Mouse (Mus musculus) lung, embryonic 16.5 days (tissue): ENCODE data around the gene Hist1h2bg. TPM values are rescaled to one million over a fixed set of nuclear protein-coding genes. Genes with fewer than 3 reads are reported as not detected.
"Not testable (repeated sequence)": the region's sequence is repeated elsewhere in the genome, so short reads cannot be mapped to it uniquely, and the experiment has no call there.

Source experiments
- ATAC-seq: fragments of 200-750 bp; cut with Nextera tagmentation; 2 replicates; pipeline ENCODE4 v1.8.0; 2017; ENCODE audit warnings: low read depth, mild to moderate bottlenecking, moderate library complexity
- H3K27ac ChIP-seq: fragments of 300-500 bp; sonication (generic); 2 replicates; pipeline ENCODE4 v1.5.1; 2014; ENCODE audit warnings: mild to moderate bottlenecking, control low read depth, low read length
- H3K27me3 ChIP-seq: fragments of 300-500 bp; sonication (generic); 2 replicates; pipeline ENCODE4 v1.6.1; 2014; ENCODE audit warnings: low read depth, low read length, mixed read lengths; ENCODE audit not compliant: control insufficient read depth, insufficient read depth
- H3K36me3 ChIP-seq: fragments of 300-500 bp; sonication (generic); 2 replicates; pipeline ENCODE4 v1.6.1; 2014; ENCODE audit warnings: low read length; ENCODE audit not compliant: control insufficient read depth, insufficient read depth
- H3K4me1 ChIP-seq: fragments of 300-500 bp; sonication (generic); replicated peaks from 2 replicates; pipeline ENCODE4 v1.6.1; 2014; ENCODE audit warnings: low read length, mixed read lengths; ENCODE audit not compliant: control insufficient read depth, insufficient read depth
- H3K4me2 ChIP-seq: fragments of 300-500 bp; sonication (generic); 2 replicates; pipeline ENCODE4 v1.6.1; 2014; ENCODE audit warnings: low read depth, low read length, control low read depth
- H3K4me3 ChIP-seq: fragments of 300-500 bp; sonication (generic); 2 replicates; pipeline ENCODE4 v1.5.1; 2014; ENCODE audit warnings: mild to moderate bottlenecking, low read length, control low read depth
- H3K9ac ChIP-seq: fragments of 300-500 bp; sonication (generic); 2 replicates; pipeline ENCODE4 v1.6.1; 2014; ENCODE audit warnings: low read length, control low read depth
- H3K9me3 ChIP-seq: fragments of 300-500 bp; sonication (generic); 2 replicates; pipeline ENCODE4 v1.6.1; 2016; ENCODE audit warnings: low read length; ENCODE audit not compliant: control insufficient read depth
- WGBS: fragments of 180-500 bp; shearing (Covaris S2); extraction: QIAGEN DNeasy Blood & Tissue Kit; methylation state at CpG from one replicate; pipeline ENCODE4 v1.1.7; 2014; 5-methylcytosine and 5-hydroxymethylcytosine counted together
- polyA plus RNA-seq: library from polyadenylated mRNA; unstranded; fragments of >200 nt; fragmentation: Nextera tagmentation; extraction: Ambion mirVana; gene quantifications from 2 replicates; pipeline ENCODE4 v1.2.1, GENCODE M21; 2015

The Hist1h2bg gene
- polyA plus RNA-seq, 1 experiment from 2014 or later, result 15.8 TPM

DNA sequence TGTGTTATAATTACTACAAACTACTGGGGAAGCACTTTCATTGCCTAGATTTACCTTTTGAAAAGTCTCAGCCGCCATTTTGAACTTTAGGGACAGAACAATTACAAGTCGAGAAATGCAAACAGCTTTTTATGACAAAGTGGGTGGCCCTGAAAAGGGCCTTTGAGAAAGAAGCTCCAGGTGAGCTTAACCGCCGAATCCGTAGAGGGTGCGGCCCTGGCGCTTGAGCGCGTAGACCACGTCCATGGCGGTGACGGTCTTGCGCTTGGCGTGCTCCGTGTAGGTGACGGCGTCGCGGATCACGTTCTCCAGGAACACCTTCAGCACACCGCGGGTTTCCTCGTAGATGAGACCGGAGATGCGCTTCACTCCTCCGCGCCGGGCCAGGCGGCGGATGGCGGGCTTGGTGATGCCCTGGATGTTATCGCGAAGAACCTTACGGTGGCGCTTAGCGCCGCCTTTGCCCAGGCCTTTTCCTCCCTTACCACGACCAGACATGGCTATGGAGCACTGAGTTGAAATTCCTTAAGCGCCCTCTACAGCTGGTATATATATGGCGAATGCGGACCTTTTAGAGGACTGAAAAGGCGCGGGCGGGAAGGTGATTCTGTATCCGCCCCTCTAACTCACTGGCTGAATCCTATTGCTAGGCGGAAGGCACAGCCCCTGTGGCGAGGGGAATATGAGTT is 19.9 kb upstream of the Hist1h2bg start, which contains the start of gene Hist1h4f:
Gene Hist1h4f, minus strand, starts transcription at position 503 of the 689 bp plus-strand sequence.
- under 1% methylated on average over 46 of the region's 47 CpGs for WGBS
- peak within 1 kb of the TSS; percentile 71 for H3K9ac ChIP-seq
- H3K9me3 ChIP-seq, H3K27me3 ChIP-seq, H3K36me3 ChIP-seq: not testable (repeated sequence)
- peak within 1 kb of the TSS; percentile 53 for H3K4me3 ChIP-seq
- H3K4me2 ChIP-seq, result peak within 1 kb of the TSS; percentile 64
- ATAC-seq, result peak; percentile 79
- peaks cover 12% of the 10 kb centered on the region for H3K4me1 ChIP-seq
- peak within 1 kb of the TSS; percentile 88 for H3K27ac ChIP-seq

DNA sequence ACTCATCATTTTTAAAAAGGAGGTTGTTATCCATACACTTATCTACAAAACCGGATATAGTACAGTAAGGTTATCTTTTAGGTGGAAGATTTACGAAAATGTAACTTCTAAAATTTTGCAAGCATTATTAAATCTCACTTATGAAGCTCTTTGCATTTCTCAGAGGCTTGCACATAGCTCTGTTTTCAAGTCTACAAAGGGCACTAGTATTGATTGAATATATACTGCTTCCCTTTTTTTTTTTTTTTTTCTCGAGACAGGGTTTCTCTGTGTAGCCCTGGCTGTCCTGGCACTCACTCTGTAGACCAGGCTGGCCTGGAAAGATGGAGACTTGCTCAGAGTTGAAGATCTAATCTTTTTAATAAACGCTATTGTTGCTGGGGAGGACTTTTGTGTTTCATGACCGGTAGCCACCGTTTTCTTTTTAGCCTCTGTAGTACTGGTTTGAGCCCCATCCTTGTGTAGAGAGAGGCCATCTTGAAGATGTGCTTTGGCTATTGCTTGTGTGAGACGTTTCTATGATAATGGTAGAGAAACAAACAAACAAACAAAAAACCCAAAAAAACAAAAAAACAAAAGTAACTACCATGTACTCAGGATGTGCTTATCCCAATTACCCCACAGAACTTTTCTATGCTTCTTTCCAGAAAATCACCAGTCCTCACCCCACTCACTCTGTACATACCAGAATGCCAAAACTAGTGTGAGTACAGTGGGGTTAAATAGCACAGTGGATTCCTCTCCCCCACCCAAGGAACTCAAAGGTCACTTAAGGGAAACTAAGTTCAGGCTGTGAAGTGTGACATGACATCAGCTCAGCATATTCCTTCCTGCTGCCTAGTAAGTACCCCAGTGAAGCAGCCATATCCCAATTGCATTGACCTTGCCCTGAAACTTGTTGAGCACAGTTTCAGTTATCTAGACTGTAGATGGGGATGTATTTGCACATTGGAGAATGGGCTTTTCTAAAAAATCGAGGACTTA is 19.0 kb upstream of the Hist1h2bg start:
- Histone ChIP-seq H3K4me3 (peak overlapping the region; percentile 53), H3K9ac (peak overlapping the region; percentile 51; the same call in 1 of the 2 replicates), H3K27me3 (no peaks in the 10 kb centered on the region), H3K4me2 (peak overlapping the region; percentile 64), H3K4me1 (peaks cover 15% of the 10 kb centered on the region), H3K27ac (peak overlapping the region; percentile 88), H3K36me3 (no peaks in the 10 kb centered on the region), H3K9me3 (no peaks in the 10 kb centered on the region)
- 43% methylated on average over 8 of the region's 8 CpGs for WGBS
- ATAC-seq, result no peak

DNA sequence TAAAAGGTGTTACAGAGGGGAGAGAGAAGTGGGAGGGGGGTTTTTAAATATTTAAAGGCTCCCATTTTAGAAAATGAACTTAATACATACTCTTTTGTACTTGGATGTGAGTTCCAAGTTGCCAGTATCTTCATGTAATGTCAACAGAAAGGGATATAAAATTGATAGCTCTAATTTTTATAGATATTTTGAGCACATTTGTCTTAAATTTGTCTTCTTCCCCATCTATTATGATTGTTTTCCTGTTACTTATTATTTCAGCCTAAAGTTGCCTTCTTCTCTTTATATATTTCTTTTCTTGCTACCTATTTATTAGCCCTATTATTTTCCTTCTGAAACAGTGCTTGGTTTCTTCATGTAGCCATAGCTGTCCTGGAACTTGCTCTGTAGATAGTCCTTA is 18.2 kb upstream of the Hist1h2bg start, which contains the start of gene Hist1h1d:
Gene Hist1h1d, plus strand, starts transcription at position 301 of the 400 bp plus-strand sequence.
- H3K27me3 ChIP-seq, result no peaks in the 10 kb centered on the region
- H3K9me3 ChIP-seq, result no peaks in the 10 kb centered on the region
- H3K36me3 ChIP-seq, result no peaks in the 10 kb centered on the region
- ATAC-seq, result no peak
- peak within 1 kb of the TSS; percentile 64 for H3K4me2 ChIP-seq
- H3K4me3 ChIP-seq, result no peak within 1 kb of the TSS; the same call in 1 of the 2 replicates
- peaks cover 15% of the 10 kb centered on the region for H3K4me1 ChIP-seq
- H3K27ac ChIP-seq, result peak within 1 kb of the TSS; percentile 98
- peak within 1 kb of the TSS; percentile 43 for H3K9ac ChIP-seq

DNA sequence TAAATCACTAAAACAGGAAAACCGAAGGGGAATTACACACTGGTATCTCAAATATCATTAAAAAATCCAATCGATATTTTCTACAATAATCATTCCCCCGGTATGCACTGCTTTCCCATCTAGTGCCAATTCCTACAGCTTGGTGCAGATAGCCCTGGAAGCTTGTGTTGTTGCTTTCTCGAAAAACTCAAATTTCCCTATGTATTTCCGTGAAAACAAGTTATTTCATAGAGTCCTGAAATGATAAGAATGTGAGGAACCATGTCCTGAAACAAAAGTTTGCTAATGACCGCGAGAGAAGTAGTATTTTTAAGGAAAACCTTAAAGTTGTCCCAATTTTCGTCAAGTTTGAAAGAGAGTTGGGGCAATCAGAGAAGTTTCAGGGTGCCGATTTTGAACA is 16.8 kb upstream of the Hist1h2bg start:
- H3K27ac ChIP-seq, result peak overlapping the region; percentile 98
- H3K27me3 ChIP-seq, result no peaks in the 10 kb centered on the region
- H3K4me2 ChIP-seq, result peak overlapping the region; percentile 82
- no peaks in the 10 kb centered on the region for H3K36me3 ChIP-seq
- no peaks in the 10 kb centered on the region for H3K9me3 ChIP-seq
- peak overlapping the region; percentile 87 for H3K9ac ChIP-seq
- 15% methylated on average over 9 of the region's 9 CpGs for WGBS
- H3K4me3 ChIP-seq, result peak overlapping the region; percentile 69
- ATAC-seq, result no peak
- H3K4me1 ChIP-seq, result peaks cover 15% of the 10 kb centered on the region

DNA sequence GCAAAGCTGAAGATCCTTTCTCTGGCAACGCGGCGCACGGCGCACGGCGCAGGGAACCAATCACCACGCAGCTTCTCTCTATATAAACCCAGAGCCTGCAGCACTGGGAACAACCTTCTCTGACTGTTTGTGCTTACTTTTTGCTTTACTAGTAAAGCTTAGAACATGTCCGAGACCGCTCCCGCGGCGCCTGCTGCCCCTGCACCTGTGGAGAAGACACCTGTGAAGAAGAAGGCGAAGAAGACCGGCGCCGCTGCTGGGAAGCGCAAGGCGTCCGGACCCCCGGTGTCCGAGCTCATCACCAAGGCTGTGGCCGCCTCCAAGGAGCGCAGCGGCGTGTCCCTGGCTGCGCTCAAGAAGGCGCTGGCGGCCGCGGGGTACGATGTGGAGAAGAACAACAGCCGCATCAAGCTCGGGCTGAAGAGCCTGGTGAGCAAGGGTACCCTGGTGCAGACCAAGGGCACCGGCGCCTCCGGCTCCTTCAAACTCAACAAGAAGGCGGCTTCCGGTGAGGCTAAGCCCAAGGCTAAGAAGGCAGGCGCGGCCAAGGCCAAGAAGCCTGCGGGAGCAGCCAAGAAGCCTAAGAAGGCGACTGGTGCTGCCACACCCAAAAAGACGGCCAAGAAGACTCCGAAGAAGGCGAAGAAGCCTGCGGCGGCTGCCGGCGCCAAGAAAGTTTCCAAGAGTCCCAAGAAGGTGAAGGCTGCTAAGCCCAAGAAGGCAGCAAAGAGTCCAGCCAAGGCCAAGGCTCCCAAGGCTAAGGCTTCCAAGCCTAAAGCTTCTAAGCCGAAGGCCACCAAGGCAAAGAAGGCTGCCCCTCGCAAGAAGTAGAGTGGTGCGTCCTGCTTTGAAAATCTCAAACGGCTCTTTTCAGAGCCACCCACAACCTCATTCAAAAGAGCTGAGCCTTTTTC is 16.0 kb upstream of the Hist1h2bg start:
- WGBS, result under 1% methylated on average over 48 of the region's 54 CpGs
- H3K9me3 ChIP-seq, result no peaks in the 10 kb centered on the region
- peak; percentile 89 for ATAC-seq
- H3K27ac ChIP-seq, result peak overlapping the region; percentile 98
- peaks cover 15% of the 10 kb centered on the region for H3K4me1 ChIP-seq
- peak overlapping the region; percentile 82 for H3K4me2 ChIP-seq
- peak overlapping the region; percentile 69 for H3K4me3 ChIP-seq
- no peaks in the 10 kb centered on the region for H3K36me3 ChIP-seq
- H3K27me3 ChIP-seq, result no peaks in the 10 kb centered on the region
- peak overlapping the region; percentile 87 for H3K9ac ChIP-seq

DNA sequence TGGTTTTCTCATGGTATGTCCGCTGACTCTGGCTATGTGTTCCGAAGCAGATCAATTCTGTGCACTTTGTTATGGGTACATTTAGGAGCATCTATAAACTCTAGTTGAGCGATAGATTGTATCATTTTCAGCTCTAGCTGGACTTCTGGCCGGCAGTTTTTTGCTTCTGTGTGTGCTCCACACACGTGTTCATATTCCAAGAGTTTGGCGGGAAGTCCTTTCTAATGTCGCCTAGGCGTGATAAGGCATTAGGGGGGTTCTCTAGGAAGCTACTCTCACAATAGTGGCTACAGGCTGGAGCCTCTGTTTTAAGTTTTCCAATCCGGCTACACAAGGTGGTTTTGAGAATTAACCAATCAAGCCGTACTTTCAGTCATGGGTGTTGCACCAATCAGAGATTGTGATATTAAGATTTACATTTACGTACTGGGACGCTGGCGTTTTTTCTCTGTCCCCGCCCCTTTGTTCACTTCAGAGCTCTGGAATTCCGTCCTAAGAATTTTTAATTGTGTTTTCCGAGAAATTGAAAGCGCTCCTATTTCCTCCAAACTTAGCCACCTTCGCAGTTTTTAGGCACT is 15.3 kb upstream of the Hist1h2bg start:
- peak overlapping the region; percentile 82 for H3K4me2 ChIP-seq
- peak overlapping the region; percentile 69 for H3K4me3 ChIP-seq
- H3K9me3 ChIP-seq, result no peaks in the 10 kb centered on the region
- H3K27ac ChIP-seq, result peak overlapping the region; percentile 98
- H3K4me1 ChIP-seq, result peaks cover 10% of the 10 kb centered on the region
- WGBS, result 0% methylated on average over 18 of the region's 18 CpGs
- no peaks in the 10 kb centered on the region for H3K27me3 ChIP-seq
- no peaks in the 10 kb centered on the region for H3K36me3 ChIP-seq
- ATAC-seq, result peak; percentile 78
- H3K9ac ChIP-seq, result peak overlapping the region; percentile 87

DNA sequence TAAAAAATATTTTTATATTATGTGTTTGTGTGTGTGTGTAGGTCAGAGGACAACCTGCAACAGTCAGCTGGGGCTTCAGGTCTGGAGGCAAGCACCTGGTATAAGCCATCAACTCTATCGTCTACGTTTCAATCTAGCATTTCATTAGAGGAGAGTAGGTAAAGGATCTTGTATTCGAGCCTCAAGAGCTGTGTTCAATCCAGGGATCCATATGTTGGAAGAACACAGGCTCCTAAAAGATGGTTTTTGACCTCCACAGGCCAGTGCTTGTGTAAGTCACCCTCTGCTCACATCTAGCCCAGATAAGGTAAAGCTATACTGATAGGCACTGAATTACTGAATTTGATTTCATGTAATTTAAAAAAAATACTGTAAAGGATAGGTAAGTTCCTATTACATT is 14.3 kb upstream of the Hist1h2bg start:
- peaks cover 10% of the 10 kb centered on the region for H3K4me1 ChIP-seq
- peak overlapping the region; percentile 22; the same call in 1 of the 2 replicates for H3K4me3 ChIP-seq
- H3K9ac ChIP-seq, result peak overlapping the region; percentile 45; the same call in 1 of the 2 replicates
- 57% methylated on average over 3 of the region's 3 CpGs for WGBS
- H3K36me3 ChIP-seq, result no peaks in the 10 kb centered on the region
- H3K9me3 ChIP-seq, result no peaks in the 10 kb centered on the region
- no peak for ATAC-seq
- H3K27ac ChIP-seq, result peak overlapping the region; percentile 75
- H3K27me3 ChIP-seq, result no peaks in the 10 kb centered on the region
- peak overlapping the region; percentile 82 for H3K4me2 ChIP-seq

DNA sequence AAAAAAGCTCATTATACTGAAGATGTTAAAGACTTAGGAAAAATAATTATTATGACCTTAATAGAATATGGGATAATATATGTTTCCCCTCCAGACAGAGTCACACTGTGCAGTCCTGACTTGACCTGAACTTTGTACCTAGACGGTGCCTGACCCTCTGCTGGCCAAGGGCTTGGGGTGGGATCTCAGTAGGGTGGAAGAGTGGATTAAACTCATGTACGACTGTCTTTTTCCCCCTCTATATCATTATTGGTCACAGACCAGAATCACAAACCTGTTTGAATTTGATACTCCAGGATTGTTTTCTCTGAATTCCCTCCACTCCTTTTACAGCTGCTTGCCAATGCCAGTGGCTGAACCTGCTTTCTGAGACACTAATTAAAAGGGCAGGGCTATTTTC is 10.5 kb upstream of the Hist1h2bg start:
- Histone ChIP-seq H3K9ac (peak overlapping the region; percentile 39; the same call in 1 of the 2 replicates), H3K4me2 (peak overlapping the region; percentile 29), H3K27ac (peak overlapping the region; percentile 52; the same call in 1 of the 2 replicates)
- H3K36me3 ChIP-seq, ATAC-seq, H3K4me1 ChIP-seq, H3K4me3 ChIP-seq, H3K9me3 ChIP-seq, H3K27me3 ChIP-seq: not testable (repeated sequence)
- WGBS, result 17% methylated on average over 2 of the region's 2 CpGs
